Mouse (Mus musculus): ENCODE results near the gene Nufip2.

GRCm38 (mm10) chr11:77752525-77752924 is 66.6 kb downstream of the Nufip2 start:
- TF ChIP-seq POLR2A (IDR thresholded peaks at IDR 0.05; ENCODE audit: control insufficient read depth, extremely low read depth, insufficient read depth, low read length, poor library complexity) (no peak), CTCF (IDR thresholded peaks at IDR 0.05; ENCODE audit: borderline replicate concordance, control insufficient read depth, extremely low read depth, insufficient read depth, low read length, poor library complexity) (no peak)

Measured in thymus, adult 2 months (tissue).